Mouse (Mus musculus): ENCODE measurements around the gene Nav2. TPM values are rescaled to one million over a fixed set of nuclear protein-coding genes. Genes with fewer than 3 reads are reported as not detected.

Nav2 gene
- polyA plus RNA-seq, 1 experiment from 2014 or later, result 22.5 TPM

- Histone ChIP-seq H3K27me3 (ENCODE audit: control insufficient read depth, insufficient read depth, low read length) (peaks cover 79% of the 10 kb centered on the region), H3K36me3 (ENCODE audit: control insufficient read depth, insufficient read depth, low read length) (no peaks in the 10 kb centered on the region), H3K4me2 (ENCODE audit: low read length) (no peak overlapping the region; the same call in 1 of the 2 replicates), H3K4me1 (ENCODE audit: control insufficient read depth, insufficient read depth, low read length) (peaks cover 10% of the 10 kb centered on the region; the same call in 1 of the 2 replicates), H3K9me3 (ENCODE audit: control insufficient read depth, low read length) (no peaks in the 10 kb centered on the region), H3K4me3 (replicated peaks; ENCODE audit: low read depth, low read length) (0 out of 2 replicates have a peak overlapping the region, but pooled peaks have one; percentile 2), H3K27ac (replicated peaks; ENCODE audit: low read depth, low read length) (peak overlapping the region; percentile 49), H3K9ac (replicated peaks; ENCODE audit: low read length) (no peak overlapping the region)
- 4% methylated on average over 18 of the region's 18 CpGs for WGBS
- ATAC-seq (ENCODE audit: low FRiP score, low TSS enrichment), result peak; percentile 31; the same call in 1 of the 2 replicates
- DNase-seq, result peak; percentile 61
These were observed 731.6 kb downstream of the Nav2 start for GRCm38 (mm10) chr7:49639864-49640708.

GRCm38 (mm10) chr7:49640709-49641305 is 732.3 kb downstream of the Nav2 start:
- 7% methylated on average over 3 of the region's 3 CpGs for WGBS
- ATAC-seq (ENCODE audit: low FRiP score, low TSS enrichment) (peak; percentile 44; the same call in 1 of the 2 replicates), DNase-seq (no peak)
- no peak overlapping the region for H3K4me3 ChIP-seq (replicated peaks; ENCODE audit: low read depth, low read length)
- no peak overlapping the region for H3K4me2 ChIP-seq (ENCODE audit: low read length)
- H3K9me3 ChIP-seq (ENCODE audit: control insufficient read depth, low read length), result peaks cover 1% of the 10 kb centered on the region; the same call in 1 of the 2 replicates
- no peak overlapping the region for H3K9ac ChIP-seq (replicated peaks; ENCODE audit: low read length)
- peaks cover 75% of the 10 kb centered on the region for H3K27me3 ChIP-seq (ENCODE audit: control insufficient read depth, insufficient read depth, low read length)
- H3K36me3 ChIP-seq (ENCODE audit: control insufficient read depth, insufficient read depth, low read length), result no peaks in the 10 kb centered on the region
- H3K27ac ChIP-seq (replicated peaks; ENCODE audit: low read depth, low read length), result no peak overlapping the region
- H3K4me1 ChIP-seq (ENCODE audit: control insufficient read depth, insufficient read depth, low read length), result peaks cover 6% of the 10 kb centered on the region; the same call in 1 of the 2 replicates

Other genes starting within 250 kb of the Nav2 start
- 38.7 and 49.7 TPM in 2 replicates for gene Zdhhc13, start 119.7 kb upstream of the Nav2 start, polyA plus RNA-seq (2014; fragmentation: Nextera tagmentation; extraction: Ambion mirVana)
- 0.43 and 0.50 TPM in 2 replicates for gene Csrp3, start 60.7 kb upstream of the Nav2 start, polyA plus RNA-seq (2014; fragmentation: Nextera tagmentation; extraction: Ambion mirVana)
- 1.1 and 2.9 TPM in 2 replicates for gene E2f8, start 27.1 kb upstream of the Nav2 start, polyA plus RNA-seq (2014; fragmentation: Nextera tagmentation; extraction: Ambion mirVana)